Mouse (Mus musculus) hematopoietic stem cell, adult 5-6 weeks (primary cell): ENCODE data around the gene Imp4. TPM values are rescaled to one million over a fixed set of nuclear protein-coding genes. Genes with fewer than 3 reads are reported as not detected.

Experiments used
- ATAC-seq, 2 experiments: fragments of 125-278 bp in 1 of 2; replicated peaks in 1 of 2; 2 replicates each; pipeline ENCODE4 v1.8.0; 2016 to 2017; ENCODE audit warnings: inconsistent platforms in 2 of 2, mild to moderate bottlenecking in 2 of 2, moderate number of reproducible peaks in 2 of 2, low read depth in 1 of 2, moderate TSS enrichment in 1 of 2; ENCODE audit not compliant: low FRiP score in 2 of 2, poor library complexity in 2 of 2, severe bottlenecking in 2 of 2, insufficient read depth in 1 of 2, low TSS enrichment in 1 of 2
- total RNA-seq: library from RNA; stranded (forward); fragments of 172-1452, 232-1000 nt; gene quantifications from 2 replicates; pipeline ENCODE4 v1.2.3, GENCODE M21; 2017

Gene Imp4
- total RNA-seq, 1 experiment from 2014 or later, result 36.7 TPM

- ATAC-seq, result no peak
These were observed 47.7 kb downstream of the Imp4 start for GRCm38 (mm10) chr1:34487383-34487782.

DNA sequence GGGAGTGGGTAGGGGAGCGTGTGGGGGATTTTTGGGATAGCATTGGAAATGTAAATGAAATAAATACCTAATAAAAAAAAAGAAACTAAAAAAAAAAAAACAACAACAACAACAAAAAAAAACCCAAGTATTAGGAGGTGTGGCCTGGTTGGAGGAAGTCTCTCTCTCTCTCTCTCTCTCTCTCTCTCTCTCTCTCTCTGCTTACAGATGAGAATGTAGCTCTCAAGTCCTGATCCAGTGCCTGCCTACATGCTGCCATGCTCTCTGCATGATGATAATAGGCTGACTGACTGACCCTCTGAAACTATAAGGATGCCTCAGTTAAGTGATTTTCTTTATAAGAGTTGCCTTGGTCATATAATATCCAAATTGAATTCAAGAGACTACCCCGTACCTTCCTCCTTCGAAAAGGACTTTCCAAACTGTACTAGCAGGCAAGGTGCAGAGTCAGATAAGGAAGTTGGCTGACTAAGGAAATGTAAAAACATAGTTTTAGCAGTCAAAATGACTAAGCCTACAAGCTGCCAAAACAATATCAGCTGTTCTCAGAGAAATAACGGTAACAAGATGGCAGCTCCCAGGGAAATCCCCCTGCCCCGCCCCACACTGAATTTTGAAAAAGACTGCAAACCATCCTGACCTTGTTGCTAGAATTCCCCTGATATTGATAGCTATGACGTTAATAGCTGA is 50.3 kb downstream of the Imp4 start:
- ATAC-seq, result peak; percentile 19 to 46; a peak in 3 of 4 replicates

DNA sequence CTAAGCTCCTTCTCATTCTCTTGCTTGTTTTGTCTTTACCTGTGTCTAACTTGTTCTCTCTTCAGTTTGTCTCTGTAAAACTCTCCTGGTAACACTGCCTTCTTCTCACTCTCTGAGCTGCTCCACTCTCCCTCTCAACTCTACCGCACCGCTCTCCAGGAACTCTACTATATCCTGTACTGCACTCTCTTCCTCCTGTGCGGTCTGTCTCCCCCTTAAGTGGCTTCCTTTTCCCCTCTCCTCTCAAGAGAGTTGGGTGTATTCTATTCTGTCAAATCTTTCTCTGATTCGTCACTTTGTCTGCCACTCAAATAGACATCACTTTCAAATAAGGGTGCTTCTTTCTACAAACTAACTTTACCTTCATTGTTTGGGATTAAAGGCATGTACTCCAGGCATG is 51.8 kb downstream of the Imp4 start:
- peak in 1 of 2 experiments; percentile 54; a peak in 1 of 4 replicates for ATAC-seq

Other genes starting within 250 kb of the Imp4 start
- 49.9 and 52.8 TPM in 2 replicates for gene Ccdc115, start 179 bp upstream of the Imp4 start, total RNA-seq
- 186 and 621 TPM in 2 replicates for gene Ptpn18, start 19.9 kb downstream of the Imp4 start, total RNA-seq
- 0.40 TPM in 1 of 2 replicates, not detected in the other for gene Prss39, start 58.6 kb downstream of the Imp4 start, total RNA-seq
- 0.40 and 1.9 TPM in 2 replicates for gene Cfc1, start 95.8 kb downstream of the Imp4 start, total RNA-seq
- gene Prss40, start 121.1 kb downstream of the Imp4 start, total RNA-seq, result not detected in 2 replicates
- not detected in 2 replicates for gene Amer3, start 139.8 kb downstream of the Imp4 start, total RNA-seq